Mouse (Mus musculus) kidney, postnatal 0 days (tissue): ENCODE data around the gene Rsg1. TPM values are rescaled to one million over a fixed set of nuclear protein-coding genes. Genes with fewer than 3 reads are reported as not detected.
A peak's percentile ranks its signal among the peaks of the same experiment; 100 is the strongest.

Experiments
- ATAC-seq: fragments of 200-750 bp; cut with Nextera tagmentation; replicated peaks from 2 replicates; pipeline ENCODE4 v1.8.0; 2017; ENCODE audit warnings: low read depth, moderate number of reproducible peaks, moderate TSS enrichment, moderate library complexity; ENCODE audit not compliant: low FRiP score
- DNase-seq: peaks from one replicate; pipeline ENCODE4 v3.0.0-alpha.2; 2016; ENCODE audit warnings: low spot score
- H3K27ac ChIP-seq: fragments of 300-500 bp; sonication (generic); 2 replicates; pipeline ENCODE4 v1.5.1; 2014; ENCODE audit warnings: mild to moderate bottlenecking
- H3K27me3 ChIP-seq: fragments of 300-500 bp; sonication (generic); 2 replicates; pipeline ENCODE4 v1.6.1; 2014; ENCODE audit warnings: low read length, mixed read lengths; ENCODE audit not compliant: insufficient read depth
- H3K36me3 ChIP-seq: fragments of 300-500 bp; sonication (generic); 2 replicates; pipeline ENCODE4 v1.6.1; 2014; ENCODE audit warnings: low read length, mixed read lengths; ENCODE audit not compliant: insufficient read depth
- H3K4me1 ChIP-seq: fragments of 300-500 bp; sonication (generic); replicated peaks from 2 replicates; pipeline ENCODE4 v1.6.1; 2014; ENCODE audit warnings: antibody characterized with exemption, low read length, mixed read lengths; ENCODE audit not compliant: insufficient read depth
- H3K4me2 ChIP-seq: fragments of 300-500 bp; sonication (generic); 2 replicates; pipeline ENCODE4 v1.6.1; 2014; ENCODE audit warnings: mild to moderate bottlenecking, low read length, moderate library complexity, mixed read lengths
- H3K4me3 ChIP-seq: fragments of 300-500 bp; sonication (generic); replicated peaks from 2 replicates; pipeline ENCODE4 v1.5.1; 2014; ENCODE audit warnings: low read depth, low read length
- H3K9ac ChIP-seq: fragments of 300-500 bp; sonication (generic); 2 replicates; pipeline ENCODE4 v1.6.1; 2014; ENCODE audit warnings: low read depth, low read length
- H3K9me3 ChIP-seq: fragments of 300-500 bp; sonication (generic); replicated peaks from 2 replicates; pipeline ENCODE4 v1.6.1; 2016; ENCODE audit warnings: low read length, inconsistent platforms, mixed read lengths
- CTCF ChIP-seq: IDR thresholded peaks from 2 replicates; pipeline ENCODE4 v1.5.1; 2016; ENCODE audit warnings: antibody characterized with exemption, low read depth, mild to moderate bottlenecking, moderate library complexity
- WGBS: fragments of 180-500 bp; shearing (Covaris S2); extraction: QIAGEN DNeasy Blood & Tissue Kit; methylation state at CpG from one replicate; pipeline ENCODE4 v1.1.7; 2014; 5-methylcytosine and 5-hydroxymethylcytosine counted together
- polyA plus RNA-seq: library from polyadenylated mRNA; unstranded; fragments of >200 nt; fragmentation: Nextera tagmentation; extraction: Ambion mirVana; gene quantifications from 2 replicates; pipeline ENCODE4 v1.2.1, GENCODE M21; 2015

The Rsg1 gene
- 2.7 and 3.1 TPM in 2 replicates for polyA plus RNA-seq

DNA sequence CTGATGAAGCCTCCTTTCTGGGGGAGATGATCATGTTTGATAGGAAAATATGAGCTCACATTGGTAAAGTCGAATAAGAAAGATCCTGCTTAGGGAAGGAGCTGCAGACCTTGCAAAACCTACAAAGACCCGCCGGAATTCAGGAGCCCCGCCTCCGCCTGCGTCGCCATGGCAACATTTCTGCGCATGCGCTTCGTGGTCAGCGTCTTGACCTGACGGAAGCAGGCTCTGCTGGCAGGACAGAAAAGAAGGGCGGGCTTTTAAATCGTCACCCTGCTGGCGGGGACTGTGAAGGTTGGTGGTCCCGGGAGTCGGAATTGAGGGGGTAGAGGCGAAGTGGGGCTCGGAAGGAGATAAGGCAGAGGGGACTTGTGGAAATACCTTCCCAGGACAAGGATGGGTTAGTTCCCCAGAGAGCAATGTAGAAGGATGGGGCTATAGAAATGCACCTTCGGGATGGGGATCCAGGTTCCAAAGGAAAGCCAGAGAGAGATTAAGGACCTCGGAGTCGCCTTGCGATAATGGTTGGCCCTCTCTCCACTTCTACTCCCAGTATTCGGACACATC is at the start of gene Rsg1:
Gene Rsg1 (plus strand): TSS at position 187 of the 567 bp plus-strand sequence.
- peak; percentile 44; the same call in 1 of the 2 replicates for ATAC-seq
- TF ChIP-seq CTCF: no peak

DNA sequence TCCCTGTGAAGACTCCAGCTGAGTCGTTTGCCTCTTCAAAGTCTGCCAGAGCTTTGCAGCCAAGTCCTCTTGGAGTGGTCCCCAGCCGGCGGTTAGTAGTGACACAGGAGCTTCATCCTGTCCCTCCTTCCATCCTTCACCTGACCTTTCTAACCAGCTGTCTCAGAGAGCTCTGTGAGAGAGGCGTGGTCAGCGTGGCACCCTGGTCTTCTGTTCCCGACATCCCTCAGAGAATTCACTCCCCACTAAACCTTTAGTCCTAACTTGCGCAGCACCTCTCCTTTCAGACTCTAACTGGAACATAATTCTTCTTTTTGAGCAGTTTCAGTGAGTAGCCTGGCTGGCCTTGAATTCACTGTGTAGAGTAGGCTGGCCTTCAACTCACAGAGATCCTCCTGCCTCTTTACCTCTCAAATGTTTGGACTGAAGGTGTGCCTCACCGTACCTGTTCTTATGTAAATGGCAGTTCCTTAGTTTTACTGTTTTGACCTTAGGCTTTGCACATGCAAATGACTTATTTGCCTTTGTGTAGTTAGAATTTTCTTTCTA is 47.9 kb upstream of the Rsg1 start:
- ATAC-seq (no peak), DNase-seq (no peak)
- Histone ChIP-seq H3K4me3 (no peak overlapping the region), H3K4me1 (no peaks in the 10 kb centered on the region; the same call in 1 of the 2 replicates), H3K9ac (no peak overlapping the region), H3K27me3 (no peaks in the 10 kb centered on the region), H3K4me2 (no peak overlapping the region), H3K27ac (no peak overlapping the region), H3K36me3 (0 out of 2 replicates have a peak, but pooled peaks cover 10% of the 10 kb centered on the region), H3K9me3 (no peaks in the 10 kb centered on the region)
- TF ChIP-seq CTCF: no peak
- 71% methylated on average over 8 of the region's 8 CpGs for WGBS

More for the DNA sequence above, at the start of gene Rsg1:
- H3K36me3 ChIP-seq: no peaks in the 10 kb centered on the region
- no peaks in the 10 kb centered on the region for H3K9me3 ChIP-seq
- no peaks in the 10 kb centered on the region for H3K4me1 ChIP-seq
- H3K27me3 ChIP-seq: no peaks in the 10 kb centered on the region
- 2% methylated on average over 24 of the region's 24 CpGs for WGBS
- H3K27ac ChIP-seq: no peak within 1 kb of the TSS
- peak; percentile 96 for DNase-seq
- H3K4me2 ChIP-seq: peak within 1 kb of the TSS; percentile 70
- H3K4me3 ChIP-seq: peak within 1 kb of the TSS; percentile 44
- peak within 1 kb of the TSS; percentile 36; the same call in 1 of the 2 replicates for H3K9ac ChIP-seq

DNA sequence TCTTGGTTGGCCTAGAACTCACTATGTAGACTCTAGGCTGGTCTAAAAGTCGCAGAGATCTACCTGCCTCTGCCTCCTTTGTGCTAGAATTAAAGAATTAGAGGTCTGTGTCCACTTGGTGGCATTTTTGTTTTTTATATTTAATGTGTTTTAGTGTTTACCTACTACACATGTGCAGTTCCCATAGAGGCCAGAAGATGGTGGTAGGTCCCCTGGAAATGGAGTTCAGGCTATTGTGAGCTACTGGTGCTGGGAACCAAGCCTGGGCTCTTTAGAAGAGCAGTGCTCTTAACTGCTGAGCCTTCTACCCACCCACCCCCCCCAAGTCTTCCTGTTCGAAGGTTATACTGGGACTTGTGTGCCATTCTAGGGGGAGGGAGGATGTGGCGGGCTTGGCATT is 46.6 kb upstream of the Rsg1 start:
- Histone ChIP-seq H3K36me3 (peaks cover 22% of the 10 kb centered on the region; the same call in 1 of the 2 replicates), H3K9ac (no peak overlapping the region), H3K4me2 (no peak overlapping the region), H3K4me3 (no peak overlapping the region), H3K27ac (no peak overlapping the region), H3K4me1 (no peaks in the 10 kb centered on the region), H3K9me3 (no peaks in the 10 kb centered on the region), H3K27me3 (no peaks in the 10 kb centered on the region)
- TF ChIP-seq CTCF: no peak
- ATAC-seq (no peak), DNase-seq (no peak)
- WGBS: 98% methylated on average over 3 of the region's 3 CpGs

DNA sequence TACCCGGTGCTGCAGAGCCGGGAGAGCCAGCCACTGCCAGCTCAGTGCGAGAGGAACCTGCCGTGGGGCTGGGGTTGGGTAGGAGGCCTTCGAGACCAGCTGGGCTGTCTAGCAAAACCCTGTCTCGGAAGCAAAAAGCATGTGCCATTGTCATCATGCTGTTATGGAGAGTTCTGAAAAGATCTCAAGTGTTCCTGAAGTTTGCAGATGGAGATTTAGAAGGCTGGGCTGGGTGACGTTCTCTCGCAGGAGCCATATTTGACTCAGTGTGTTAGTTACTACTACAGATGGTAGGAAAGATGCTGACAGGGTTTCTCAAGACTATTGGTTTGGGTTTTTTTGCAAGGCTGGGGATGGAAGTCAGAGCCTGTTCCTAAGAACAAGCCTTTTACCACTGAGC is 41.6 kb upstream of the Rsg1 start:
- 91% methylated on average over 8 of the region's 8 CpGs for WGBS
- no peak overlapping the region for H3K4me2 ChIP-seq
- H3K27me3 ChIP-seq: no peaks in the 10 kb centered on the region
- H3K36me3 ChIP-seq: peaks cover 35% of the 10 kb centered on the region
- H3K9me3 ChIP-seq: no peaks in the 10 kb centered on the region
- no peak for ATAC-seq
- H3K4me1 ChIP-seq: no peaks in the 10 kb centered on the region
- no peak overlapping the region for H3K4me3 ChIP-seq
- no peak for DNase-seq
- no peak overlapping the region for H3K27ac ChIP-seq
- no peak for TF ChIP-seq CTCF
- no peak overlapping the region for H3K9ac ChIP-seq

DNA sequence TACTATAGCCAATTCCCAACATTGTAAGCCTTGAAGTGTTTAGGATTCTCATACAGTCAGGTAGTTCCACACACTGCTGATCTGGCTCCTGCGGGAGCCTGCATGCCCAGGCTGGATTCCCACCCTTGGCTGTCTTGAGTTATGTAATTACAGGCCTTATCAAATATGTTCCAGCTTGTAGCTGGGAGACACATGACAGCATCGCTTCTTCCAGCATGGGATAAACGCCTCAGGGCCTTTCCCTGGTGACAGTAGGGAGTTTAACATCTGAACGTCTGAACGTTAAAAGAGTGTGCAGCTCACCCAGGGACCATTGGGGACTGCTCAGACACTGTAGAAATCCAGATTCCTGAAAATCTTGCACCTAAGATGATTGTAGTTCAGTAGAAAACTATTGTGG is 38.0 kb upstream of the Rsg1 start:
- DNase-seq (no peak), ATAC-seq (no peak)
- Histone ChIP-seq H3K27ac (no peak overlapping the region), H3K4me3 (no peak overlapping the region), H3K9me3 (no peaks in the 10 kb centered on the region), H3K27me3 (no peaks in the 10 kb centered on the region), H3K9ac (no peak overlapping the region), H3K4me2 (no peak overlapping the region), H3K4me1 (no peaks in the 10 kb centered on the region), H3K36me3 (peaks cover 31% of the 10 kb centered on the region)
- 87% methylated on average over 5 of the region's 5 CpGs for WGBS
- no peak for TF ChIP-seq CTCF

DNA sequence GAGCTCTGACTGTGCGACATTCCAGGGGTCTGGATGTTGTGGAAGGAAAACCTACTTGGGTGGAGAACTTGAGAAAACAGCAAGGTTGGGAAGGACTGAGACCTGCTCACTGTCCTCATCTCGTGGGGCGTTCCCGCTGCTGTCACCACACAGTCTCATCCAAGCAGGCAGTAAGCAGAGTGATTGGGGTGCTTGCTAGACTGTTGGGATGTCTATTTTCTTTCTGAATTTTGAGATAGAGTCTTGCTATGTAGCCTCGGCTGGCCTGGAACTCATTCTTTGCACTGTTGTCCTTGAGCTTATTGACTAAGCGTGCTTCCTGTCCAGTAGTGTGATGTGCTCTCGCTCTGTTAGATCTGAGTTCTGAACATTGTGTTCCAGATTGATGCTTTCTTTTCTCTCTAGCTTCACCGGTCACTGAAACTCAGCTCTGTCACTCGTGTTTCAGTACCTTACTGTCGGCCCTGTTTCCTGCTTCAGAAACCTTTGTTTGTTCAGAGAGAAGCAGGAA is 37.4 kb upstream of the Rsg1 start:
- Histone ChIP-seq H3K4me1 (no peaks in the 10 kb centered on the region), H3K27ac (no peak overlapping the region), H3K9me3 (no peaks in the 10 kb centered on the region), H3K4me3 (no peak overlapping the region), H3K27me3 (no peaks in the 10 kb centered on the region), H3K9ac (no peak overlapping the region), H3K36me3 (peaks cover 27% of the 10 kb centered on the region), H3K4me2 (no peak overlapping the region)
- DNase-seq (no peak), ATAC-seq (no peak)
- WGBS: 74% methylated on average over 10 of the region's 10 CpGs
- TF ChIP-seq CTCF: no peak
